Mouse (Mus musculus) layer of hippocampus, adult 11-12 months (tissue): Measurements from ENCODE around the gene Hrh1.
"Not testable (repeated sequence)": the region's sequence is repeated elsewhere in the genome, so short reads cannot be mapped to it uniquely, and the experiment has no call there.

ENCODE experiments used
- DNase-seq: peaks from one replicate; pipeline ENCODE4 v3.0.0; 2022; ENCODE audit warnings: low spot score

Gene Hrh1

DNA sequence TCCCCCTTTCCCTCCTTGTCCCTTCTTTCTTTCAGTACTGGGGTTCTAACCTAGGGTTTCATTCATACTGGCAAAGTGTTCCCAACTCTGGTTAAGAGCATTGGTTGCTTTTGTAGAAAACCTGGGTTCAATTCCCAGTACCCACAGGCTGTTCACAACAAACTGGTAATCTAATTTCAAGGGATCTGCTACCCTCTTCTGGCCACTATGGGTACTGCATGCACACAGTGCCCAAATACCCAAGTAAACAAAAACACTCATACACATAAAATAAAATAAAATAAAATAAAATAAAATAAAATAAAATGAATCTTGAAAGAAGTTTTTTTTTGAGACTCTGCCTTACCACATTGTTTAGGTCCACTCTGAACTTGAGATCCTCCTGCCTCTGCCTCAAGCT is 63.8 kb downstream of the Hrh1 start:
- no peak for DNase-seq

DNA sequence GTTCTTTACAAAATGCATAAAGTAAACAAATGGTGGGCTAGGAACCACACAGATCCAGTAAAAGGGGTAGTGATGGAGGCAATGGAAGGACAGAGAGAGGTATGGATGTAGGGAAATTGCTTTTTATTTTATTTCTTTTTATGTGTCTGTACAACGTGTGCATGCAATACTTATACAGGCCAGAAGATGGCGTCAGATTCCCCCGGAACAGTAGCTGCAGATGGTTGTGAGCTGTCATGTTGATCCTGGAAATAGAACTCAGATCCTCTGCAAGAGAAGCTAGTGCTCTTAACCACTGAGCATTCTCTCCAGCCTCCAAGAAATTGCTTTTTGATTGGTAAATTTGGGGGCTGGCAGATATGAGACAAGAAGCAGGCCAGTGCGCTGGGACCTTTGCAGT is 65.0 kb downstream of the Hrh1 start:
- DNase-seq: peak; percentile 37

DNA sequence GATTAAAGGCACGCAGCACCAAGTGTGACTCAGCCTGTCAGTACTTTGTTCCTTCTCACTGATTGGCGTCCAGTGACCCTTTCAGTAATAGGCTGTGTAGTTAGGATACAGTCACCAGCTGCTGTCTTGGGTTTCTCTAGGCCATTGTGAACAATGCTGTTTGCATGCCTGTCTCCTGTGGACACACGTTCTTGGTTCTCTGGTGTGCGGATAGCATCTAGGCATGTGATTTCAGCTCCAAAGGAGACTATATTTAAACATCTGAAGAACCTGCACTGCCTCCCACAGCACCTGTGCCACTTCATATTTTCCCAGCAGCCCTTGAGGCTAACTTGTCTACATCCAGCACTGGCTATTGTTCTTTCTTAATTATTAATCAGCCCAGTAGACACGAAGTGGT is 75.8 kb downstream of the Hrh1 start:
- no peak for DNase-seq

DNA sequence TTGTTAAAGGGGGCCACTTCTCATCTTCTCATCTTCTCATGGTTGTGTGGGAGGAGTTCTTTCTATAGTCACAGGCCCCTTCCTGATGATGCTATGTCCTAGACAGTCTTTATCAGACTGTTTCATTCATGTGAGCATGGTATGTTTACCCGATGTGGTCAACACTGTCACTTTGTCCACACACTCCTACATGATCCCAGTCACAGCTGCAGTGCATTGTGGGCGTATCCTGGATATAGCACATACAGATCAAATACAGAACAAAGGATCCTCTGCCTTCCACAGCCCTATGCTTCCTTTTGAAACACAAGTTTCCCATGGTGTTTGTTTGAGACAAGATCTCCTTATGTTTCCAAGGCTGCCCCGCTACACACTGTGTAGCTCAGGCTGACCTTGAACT is 76.3 kb downstream of the Hrh1 start:
- DNase-seq: no peak

DNA sequence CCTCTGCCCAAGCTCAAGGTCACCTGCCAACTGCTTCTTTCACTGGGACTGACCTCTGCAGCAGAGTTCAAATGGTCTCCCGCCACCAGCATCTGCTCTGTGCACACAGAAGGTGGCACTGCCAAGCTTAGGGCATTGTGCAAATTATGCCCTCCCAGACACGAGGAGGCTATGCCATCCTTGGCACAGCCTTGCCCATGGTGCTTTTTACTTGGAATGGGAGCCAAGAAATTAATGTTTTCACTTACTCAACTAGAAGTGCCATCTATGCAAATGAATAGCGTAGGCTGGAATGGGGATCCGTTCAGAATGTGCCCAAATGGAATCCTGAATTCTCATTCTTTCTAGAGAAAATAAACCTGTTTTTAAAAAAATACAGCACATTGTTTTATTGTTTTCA is 77.2 kb downstream of the Hrh1 start:
- DNase-seq: no peak

DNA sequence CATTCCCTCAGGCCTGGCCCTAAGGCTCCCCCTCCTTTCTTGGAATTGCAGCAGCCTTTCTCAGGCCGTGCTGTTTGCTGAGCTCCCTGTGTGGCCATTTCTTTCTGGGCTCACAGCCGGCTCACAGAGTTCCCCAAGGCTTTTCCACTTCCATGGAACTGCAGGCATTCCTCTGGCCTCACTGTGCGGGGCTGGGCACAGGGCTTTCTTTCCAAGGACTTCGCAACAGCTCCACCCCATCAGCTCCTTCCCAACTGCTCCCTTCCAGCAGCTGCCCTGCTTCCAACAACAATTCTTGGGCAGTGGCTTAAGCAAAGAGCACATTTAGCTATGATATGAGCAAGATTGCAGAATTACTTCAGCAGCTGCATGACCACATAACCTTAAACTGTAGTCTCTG is 81.0 kb downstream of the Hrh1 start:
- DNase-seq: no peak

GRCm38 (mm10) chr6:114479644-114480410 is 82.1 kb downstream of the Hrh1 start:
- DNase-seq: no peak

DNA sequence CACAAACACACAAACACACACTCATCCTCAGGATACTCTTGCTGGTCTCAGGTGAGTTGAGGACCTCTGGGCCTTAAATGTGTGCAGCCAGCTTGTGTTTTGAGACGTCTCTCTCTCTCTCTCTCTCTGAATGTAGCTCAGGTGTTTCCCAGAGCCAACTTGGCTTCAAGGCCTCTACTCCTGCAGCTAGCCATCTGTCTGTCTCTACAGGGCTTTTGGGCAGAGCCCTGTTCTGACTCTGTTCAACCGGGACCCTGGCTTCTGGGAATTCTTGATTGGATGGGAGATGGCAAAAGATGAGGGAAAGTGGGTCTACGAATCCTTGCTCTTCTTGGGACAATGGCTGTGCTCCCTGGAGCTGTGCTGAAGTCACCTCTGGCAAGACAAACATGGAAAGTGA is 91.6 kb downstream of the Hrh1 start:
- no peak for DNase-seq

DNA sequence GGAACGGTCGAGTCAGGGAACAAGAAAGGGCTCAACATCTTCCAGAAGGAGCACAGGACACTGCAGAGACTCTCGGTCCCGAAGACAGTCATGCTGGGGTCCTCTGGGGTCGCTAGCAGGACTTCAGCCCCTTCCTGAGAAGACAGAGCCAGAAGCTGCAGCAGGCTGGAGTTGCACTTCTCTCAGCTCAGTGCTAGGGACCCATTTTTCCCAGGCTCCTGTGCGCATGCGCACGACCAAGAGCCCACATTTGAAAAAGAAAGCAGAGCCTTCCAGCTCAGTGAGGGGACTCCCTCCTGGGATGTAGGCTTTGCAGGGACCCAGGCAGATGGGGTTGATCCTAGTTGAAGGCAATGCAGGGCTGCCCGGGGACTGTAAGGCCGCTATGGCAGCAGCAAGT is 94.9 kb downstream of the Hrh1 start:
- DNase-seq: not testable (repeated sequence)

DNA sequence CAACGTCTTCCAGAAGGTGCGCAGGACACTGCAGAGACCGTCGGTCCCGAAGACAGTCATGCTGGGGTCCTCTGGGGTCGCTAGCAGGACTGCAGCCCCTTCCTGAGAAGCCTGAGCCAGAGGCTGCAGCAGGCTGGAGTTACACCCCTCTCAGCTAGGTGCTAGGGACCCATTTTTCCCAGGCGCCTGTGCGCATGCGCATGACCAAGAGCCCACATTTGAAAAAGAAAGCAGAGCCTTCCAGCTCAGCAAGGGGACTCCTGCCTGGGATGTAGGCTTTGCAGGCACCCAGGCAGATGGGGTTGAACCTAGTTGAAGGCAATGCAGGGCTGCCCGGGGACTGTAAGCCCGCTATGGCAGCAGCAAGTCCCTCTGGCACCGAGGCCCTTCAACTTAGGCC is 97.3 kb downstream of the Hrh1 start:
- not testable (repeated sequence) for DNase-seq

- not testable (repeated sequence) for DNase-seq
These were observed 116.3 kb downstream of the Hrh1 start for GRCm38 (mm10) chr6:114514038-114514437.

GRCm38 (mm10) chr6:114528709-114529108 is 131.0 kb downstream of the Hrh1 start:
- peak; percentile 14 for DNase-seq
